Mouse (Mus musculus): ENCODE data around the gene Aes. TPM values are rescaled to one million over a fixed set of nuclear protein-coding genes. Genes with fewer than 3 reads are reported as not detected.

The Aes gene
- polyA plus RNA-seq, 1 experiment from 2014 or later, result 280 TPM

Other genes starting within 250 kb of the Aes start
- 26.0 and 28.9 TPM in 2 replicates for gene Cactin, start 238.4 kb upstream of the Aes start, polyA plus RNA-seq (2014; fragmentation: Nextera tagmentation; extraction: Ambion mirVana)
- gene Tbxa2r, start 230.8 kb upstream of the Aes start, polyA plus RNA-seq (2014; fragmentation: Nextera tagmentation; extraction: Ambion mirVana), result 2.3 TPM in 2 replicates
- not detected in 2 replicates for gene Gipc3, start 216.2 kb upstream of the Aes start, polyA plus RNA-seq (2014; fragmentation: Nextera tagmentation; extraction: Ambion mirVana)
- 90.2 and 100 TPM in 2 replicates for gene Hmg20b, start 209.0 kb upstream of the Aes start, polyA plus RNA-seq (2014; fragmentation: Nextera tagmentation; extraction: Ambion mirVana)
- 3.9 and 4.6 TPM in 2 replicates for gene Mfsd12, start 202.0 kb upstream of the Aes start, polyA plus RNA-seq (2014; fragmentation: Nextera tagmentation; extraction: Ambion mirVana)
- 0.47 TPM in 1 of 2 replicates, not detected in the other for gene 4930404N11Rik, start 193.7 kb upstream of the Aes start, polyA plus RNA-seq (2014; fragmentation: Nextera tagmentation; extraction: Ambion mirVana)
- 83.0 and 92.1 TPM in 2 replicates for gene Fzr1, start 181.0 kb upstream of the Aes start, polyA plus RNA-seq (2014; fragmentation: Nextera tagmentation; extraction: Ambion mirVana)
- 44.8 and 52.6 TPM in 2 replicates for gene Dohh, start 175.1 kb upstream of the Aes start, polyA plus RNA-seq (2014; fragmentation: Nextera tagmentation; extraction: Ambion mirVana)
- gene Gm48551, start 175.0 kb upstream of the Aes start, polyA plus RNA-seq (2014; fragmentation: Nextera tagmentation; extraction: Ambion mirVana), result 2.2 and 3.2 TPM in 2 replicates
- gene Gm48552, start 170.5 kb upstream of the Aes start, polyA plus RNA-seq (2014; fragmentation: Nextera tagmentation; extraction: Ambion mirVana), result 0.49 and 1.0 TPM in 2 replicates
- 2.7 and 4.1 TPM in 2 replicates for gene Smim24, start 166.4 kb upstream of the Aes start, polyA plus RNA-seq (2014; fragmentation: Nextera tagmentation; extraction: Ambion mirVana)
- gene Nfic, start 103.9 kb upstream of the Aes start, polyA plus RNA-seq (2014; fragmentation: Nextera tagmentation; extraction: Ambion mirVana), result 10.9 and 11.9 TPM in 2 replicates
- gene Celf5, start 76.8 kb upstream of the Aes start, polyA plus RNA-seq (2014; fragmentation: Nextera tagmentation; extraction: Ambion mirVana), result 12.7 and 13.7 TPM in 2 replicates
- 43.5 and 46.9 TPM in 2 replicates for gene Ncln, start 63.1 kb upstream of the Aes start, polyA plus RNA-seq (2014; fragmentation: Nextera tagmentation; extraction: Ambion mirVana)
- 0.15 and 0.24 TPM in 2 replicates for gene S1pr4, start 59.4 kb upstream of the Aes start, polyA plus RNA-seq (2014; fragmentation: Nextera tagmentation; extraction: Ambion mirVana)
- gene Gna15, start 35.3 kb upstream of the Aes start, polyA plus RNA-seq (2014; fragmentation: Nextera tagmentation; extraction: Ambion mirVana), result 0.56 and 0.66 TPM in 2 replicates
- gene Gna11, start 14.3 kb upstream of the Aes start, polyA plus RNA-seq (2014; fragmentation: Nextera tagmentation; extraction: Ambion mirVana), result 57.3 and 61.7 TPM in 2 replicates
- 7.2 and 8.8 TPM in 2 replicates for gene Tle2, start 15.1 kb downstream of the Aes start, polyA plus RNA-seq (2014; fragmentation: Nextera tagmentation; extraction: Ambion mirVana)
- 5.1 and 7.7 TPM in 2 replicates for gene Tle6, start 41.6 kb downstream of the Aes start, polyA plus RNA-seq (2014; fragmentation: Nextera tagmentation; extraction: Ambion mirVana)
- gene BC025920, start 46.8 kb downstream of the Aes start, polyA plus RNA-seq (2014; fragmentation: Nextera tagmentation; extraction: Ambion mirVana), result 0.77 and 1.2 TPM in 2 replicates
- gene Sirt6, start 68.3 kb downstream of the Aes start, polyA plus RNA-seq (2014; fragmentation: Nextera tagmentation; extraction: Ambion mirVana), result 40.6 and 42.2 TPM in 2 replicates
- 2.7 and 4.4 TPM in 2 replicates for gene Ankrd24, start 69.1 kb downstream of the Aes start, polyA plus RNA-seq (2014; fragmentation: Nextera tagmentation; extraction: Ambion mirVana)
- gene Gm10778, start 89.6 kb downstream of the Aes start, polyA plus RNA-seq (2014; fragmentation: Nextera tagmentation; extraction: Ambion mirVana), result 5.9 and 6.9 TPM in 2 replicates
- 20.0 and 22.6 TPM in 2 replicates for gene Zfp433, start 145.3 kb downstream of the Aes start, polyA plus RNA-seq (2014; fragmentation: Nextera tagmentation; extraction: Ambion mirVana)
- 17.9 and 19.2 TPM in 2 replicates for gene Gm3055, start 211.7 kb downstream of the Aes start, polyA plus RNA-seq (2014; fragmentation: Nextera tagmentation; extraction: Ambion mirVana)

Data from hindbrain, embryonic 11.5 days (tissue).